Mouse (Mus musculus): ENCODE data around the gene Trim9.

The Trim9 gene

DNA sequence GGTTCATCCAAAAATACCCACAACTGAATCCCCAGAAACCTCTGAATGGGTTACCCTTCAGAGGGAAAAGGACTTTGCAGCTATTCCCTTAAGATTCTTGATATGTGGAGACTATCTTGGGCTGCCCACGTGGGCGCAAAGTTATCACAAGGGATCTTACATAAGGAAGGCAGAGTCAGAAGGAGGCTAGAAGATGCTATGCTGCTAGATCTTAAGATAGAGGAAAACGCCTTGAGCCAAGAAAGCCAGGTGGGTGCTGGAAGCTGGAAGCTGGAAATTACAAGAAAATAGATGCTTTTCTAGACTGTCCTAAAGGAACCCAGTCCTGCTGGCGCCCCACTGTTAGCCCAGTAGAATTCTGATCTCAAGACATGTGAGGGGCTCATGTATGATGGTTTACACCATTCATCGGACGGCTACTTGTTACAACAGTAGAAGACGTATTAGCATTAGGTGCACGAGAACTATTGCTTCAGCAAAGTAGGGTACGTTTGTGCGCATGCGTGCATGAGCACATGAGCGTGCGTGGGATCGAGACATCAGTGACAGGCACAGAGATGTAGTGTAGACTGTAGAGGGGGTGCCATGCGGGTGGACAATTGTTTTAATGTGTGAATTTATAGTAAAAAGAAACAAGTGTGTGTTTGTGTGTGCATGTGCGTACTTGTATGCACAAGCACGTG lies 85.0 kb downstream of the Trim9 start:
- DNase-seq (ENCODE audit: low spot score in 2 of 2) = no peak

DNA sequence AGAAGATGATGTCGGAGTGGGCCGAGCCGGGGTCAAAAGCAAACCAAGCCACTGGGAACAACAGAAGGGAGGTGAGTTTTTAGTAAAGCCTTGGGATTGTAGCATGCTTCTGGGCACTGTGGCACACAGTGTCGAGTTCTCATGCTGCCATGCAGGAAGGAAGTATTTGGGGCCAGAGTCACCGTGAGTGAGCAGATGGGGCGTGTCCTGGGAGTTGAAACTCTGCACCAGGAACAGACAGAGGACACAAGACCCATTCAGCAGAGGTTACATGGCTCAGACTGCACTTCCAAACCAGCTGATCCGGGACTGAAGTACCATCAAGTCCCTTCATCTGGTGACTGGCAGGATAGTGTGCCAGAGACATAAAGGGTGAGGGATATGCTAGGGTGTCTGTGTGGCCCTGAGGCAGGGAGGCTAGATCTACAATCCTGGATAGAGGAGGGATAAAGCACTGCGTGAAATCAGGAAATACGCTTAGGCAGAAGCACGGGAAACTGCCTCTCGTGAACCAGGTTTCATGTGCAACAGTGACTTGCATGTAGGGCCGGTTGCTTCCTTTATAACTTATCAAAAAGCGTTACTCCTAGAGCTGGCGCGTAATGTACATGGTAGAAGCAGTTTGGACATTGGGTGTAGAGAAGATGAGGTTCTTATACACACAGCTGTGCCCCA lies 96.1 kb downstream of the Trim9 start:
- DNase-seq (ENCODE audit: low spot score in 2 of 2) = no peak

DNA sequence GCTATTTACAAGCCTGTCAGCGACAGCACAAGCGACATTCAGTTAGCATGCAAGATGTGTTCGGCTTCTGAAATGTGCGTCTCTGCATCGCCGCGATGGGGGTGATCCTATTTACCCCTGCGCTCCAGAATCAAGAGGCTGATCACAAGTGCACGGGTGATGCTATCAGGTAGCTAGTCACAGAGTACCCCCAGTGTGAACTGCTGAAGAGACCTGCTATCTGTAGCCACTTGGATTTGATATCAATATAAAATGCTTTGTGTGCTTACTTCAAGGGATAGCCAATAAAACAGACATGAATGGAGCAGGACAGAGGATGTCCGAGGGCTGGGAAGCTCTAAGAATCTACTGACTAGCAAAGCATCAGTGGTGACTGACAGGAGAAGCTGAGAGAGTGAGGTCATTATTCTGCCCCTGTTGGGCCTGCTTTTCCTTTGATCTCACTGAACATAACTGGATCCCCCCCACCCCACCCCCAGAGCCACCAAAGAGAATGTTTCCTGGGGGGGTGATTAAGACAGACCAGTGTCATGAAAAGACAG lies 97.7 kb downstream of the Trim9 start:
- no peak for DNase-seq (ENCODE audit: low spot score in 2 of 2)

GRCm38 (mm10) chr12:70247683-70248474 lies 99.5 kb downstream of the Trim9 start:
- DNase-seq (ENCODE audit: low spot score in 2 of 2) = no peak

DNA sequence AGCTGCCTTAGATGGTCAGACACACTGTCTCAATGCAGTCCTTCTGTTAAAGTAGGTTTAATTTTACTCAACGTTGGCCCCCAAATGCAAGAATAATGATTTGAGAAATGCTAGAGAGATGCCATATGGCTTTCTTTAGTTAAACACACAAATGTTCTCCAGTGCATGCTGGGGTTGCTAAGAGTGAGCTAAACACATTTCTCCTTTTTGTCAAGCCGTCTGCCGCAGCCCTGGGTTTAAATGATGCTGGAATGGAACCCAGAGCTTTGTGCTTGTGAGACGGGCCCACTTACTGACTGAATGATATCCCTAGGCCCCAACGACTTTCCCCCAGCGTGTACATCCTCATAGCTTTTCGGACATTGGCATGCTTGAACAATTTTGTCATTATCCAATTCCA lies 104.9 kb downstream of the Trim9 start:
- no peak for DNase-seq (ENCODE audit: low spot score in 2 of 2)

DNA sequence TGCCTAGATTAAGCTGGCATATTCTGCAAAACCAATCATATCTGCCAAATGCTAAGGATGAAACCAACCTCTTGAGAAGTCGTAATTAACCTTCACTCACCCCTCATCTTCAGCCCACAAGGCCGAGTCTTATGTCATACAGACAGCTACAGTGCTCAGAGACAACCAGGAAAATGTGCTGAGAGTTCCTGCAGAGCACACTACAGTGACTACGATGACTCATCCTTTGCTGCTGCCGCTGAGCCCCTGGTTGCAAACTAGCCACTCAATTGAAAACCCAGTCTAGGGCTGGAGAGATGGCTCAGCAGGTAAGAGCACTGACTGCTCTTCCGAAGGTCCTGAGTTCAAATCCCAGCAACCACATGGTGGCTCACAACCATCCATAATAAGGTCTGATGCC lies 107.7 kb downstream of the Trim9 start:
- DNase-seq (ENCODE audit: low spot score in 2 of 2) = no peak

DNA sequence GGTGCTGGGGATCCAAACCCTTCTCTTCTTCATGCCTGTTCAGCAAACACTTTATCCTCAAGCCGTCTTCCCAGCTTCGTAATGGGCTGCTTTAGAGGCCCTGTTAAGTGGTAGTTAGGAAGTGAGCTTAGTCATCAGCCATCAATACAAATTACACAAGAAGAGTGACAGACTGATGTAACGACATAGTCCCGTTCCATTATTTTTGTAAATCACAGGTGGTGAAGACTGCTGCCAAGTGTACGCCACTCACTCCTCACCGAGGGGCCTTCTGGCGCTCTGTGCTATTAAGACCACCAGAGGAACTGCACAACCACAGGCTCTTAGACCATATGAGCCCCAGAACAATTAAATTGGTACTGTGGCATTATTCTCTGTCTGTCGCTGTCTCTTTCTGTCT lies 108.8 kb downstream of the Trim9 start:
- no peak for DNase-seq (ENCODE audit: low spot score in 2 of 2)

DNA sequence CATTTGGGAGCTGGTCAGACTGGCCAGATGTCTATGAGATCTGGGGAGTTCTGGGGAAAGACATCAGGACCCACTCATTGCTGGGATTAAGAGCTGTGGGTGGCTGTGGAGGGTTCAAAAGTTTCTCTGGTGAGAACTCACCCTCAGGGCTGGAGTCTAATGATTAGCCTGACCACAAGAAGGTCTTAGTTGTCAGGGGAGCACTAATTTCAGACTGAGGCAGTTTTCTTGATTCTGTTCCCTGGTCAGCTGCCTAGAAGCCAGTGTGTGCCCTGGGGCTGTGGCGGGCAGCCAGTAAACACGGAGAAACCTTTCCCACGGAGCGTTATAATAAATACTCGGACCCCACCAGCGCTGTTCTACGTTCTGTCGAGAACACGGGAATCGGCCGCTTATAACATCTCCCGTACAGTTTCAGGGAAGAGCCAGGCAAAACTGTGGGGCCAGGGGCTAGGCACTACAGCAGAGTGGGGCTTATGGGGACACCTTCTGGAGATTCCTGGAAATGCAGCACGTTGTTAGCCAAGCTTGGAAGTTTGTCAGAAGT lies 112.4 kb downstream of the Trim9 start:
- peak in 1 of 2 experiments; percentile 15 for DNase-seq (ENCODE audit: low spot score in 2 of 2)

DNA sequence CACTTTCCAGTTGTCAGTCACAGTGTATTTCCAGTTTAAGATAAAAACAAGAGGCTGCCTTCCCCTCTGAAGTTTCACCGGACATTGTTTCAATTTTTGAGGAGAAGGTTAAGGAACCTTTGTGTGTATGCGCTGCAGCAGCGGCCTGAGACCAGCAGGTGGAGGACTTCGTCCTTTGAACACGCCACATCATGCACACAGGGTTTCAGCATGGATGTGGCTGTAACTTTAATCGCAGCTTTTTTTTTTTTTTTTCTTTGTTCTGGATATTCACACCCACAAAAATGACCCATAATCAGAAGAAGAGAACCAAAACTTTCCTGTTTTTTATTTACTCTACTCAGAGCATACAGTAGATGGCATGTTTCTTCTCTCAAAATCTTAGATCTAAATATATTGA lies 113.0 kb downstream of the Trim9 start:
- no peak for DNase-seq (ENCODE audit: low spot score in 2 of 2)

- DNase-seq (ENCODE audit: low spot score in 2 of 2) = peak in 1 of 2 experiments; percentile 18
Observed at GRCm38 (mm10) chr12:70233637-70234315, 113.6 kb downstream of the Trim9 start.

GRCm38 (mm10) chr12:70232020-70232544 lies 115.3 kb downstream of the Trim9 start:
- DNase-seq (ENCODE audit: low spot score in 2 of 2) = no peak

DNA sequence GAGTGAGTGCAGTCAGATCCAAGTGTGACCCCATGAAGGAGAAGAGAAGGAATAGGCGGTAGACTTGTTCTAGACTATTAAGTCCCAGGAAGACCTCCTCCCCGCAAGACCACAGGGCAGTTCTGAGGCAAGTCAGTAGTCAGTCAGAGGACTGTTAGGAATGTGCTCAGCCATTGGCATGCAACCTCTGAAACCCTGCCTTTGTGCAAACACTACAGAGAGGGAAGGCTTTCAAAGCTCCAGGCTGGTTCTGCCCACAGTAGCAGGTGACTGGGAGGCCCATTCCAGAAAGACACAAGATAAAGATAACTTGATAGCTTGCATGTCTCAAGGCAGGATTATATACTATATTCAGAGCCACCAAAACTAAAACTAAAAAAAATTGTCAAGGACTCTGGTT lies 116.1 kb downstream of the Trim9 start, which contains the start of gene Pygl:
Gene Pygl (minus strand): TSS at position 195 of the 400 bp plus-strand sequence.
- no peak for DNase-seq (ENCODE audit: low spot score in 2 of 2)

DNA sequence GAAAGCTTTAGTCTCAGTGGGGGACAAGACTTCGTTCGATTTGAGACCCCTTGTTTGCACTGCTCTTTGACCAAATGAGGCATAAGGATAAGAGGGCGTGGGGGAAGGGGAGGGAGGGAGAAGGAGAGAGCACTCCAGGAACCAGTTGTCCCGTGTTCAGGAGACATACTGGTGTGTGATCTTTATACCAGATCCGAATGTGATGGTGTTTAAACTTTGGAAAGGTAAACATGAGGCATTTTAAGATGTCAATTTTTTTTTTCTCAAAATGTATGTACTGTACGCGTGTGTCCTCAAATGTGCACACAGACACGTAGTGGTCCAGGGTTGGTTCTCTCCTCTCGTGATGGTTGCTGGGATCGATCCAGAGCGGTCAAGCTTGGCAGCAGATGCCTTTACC lies 119.3 kb downstream of the Trim9 start:
- no peak for DNase-seq (ENCODE audit: low spot score in 2 of 2)

GRCm38 (mm10) chr12:70227121-70227932 lies 120.1 kb downstream of the Trim9 start:
- peak; percentile 64 to 72 for DNase-seq (ENCODE audit: low spot score in 2 of 2)

- DNase-seq (ENCODE audit: low spot score in 2 of 2) = no peak
Observed at GRCm38 (mm10) chr12:70226655-70227054, 120.8 kb downstream of the Trim9 start.

GRCm38 (mm10) chr12:70223331-70223730 lies 124.1 kb downstream of the Trim9 start:
- DNase-seq (ENCODE audit: low spot score in 2 of 2) = no peak

GRCm38 (mm10) chr12:70221425-70221824 lies 126.0 kb downstream of the Trim9 start:
- no peak for DNase-seq (ENCODE audit: low spot score in 2 of 2)

GRCm38 (mm10) chr12:70218795-70219540 lies 128.4 kb downstream of the Trim9 start:
- peak; percentile 17 to 37 for DNase-seq (ENCODE audit: low spot score in 2 of 2)

DNA sequence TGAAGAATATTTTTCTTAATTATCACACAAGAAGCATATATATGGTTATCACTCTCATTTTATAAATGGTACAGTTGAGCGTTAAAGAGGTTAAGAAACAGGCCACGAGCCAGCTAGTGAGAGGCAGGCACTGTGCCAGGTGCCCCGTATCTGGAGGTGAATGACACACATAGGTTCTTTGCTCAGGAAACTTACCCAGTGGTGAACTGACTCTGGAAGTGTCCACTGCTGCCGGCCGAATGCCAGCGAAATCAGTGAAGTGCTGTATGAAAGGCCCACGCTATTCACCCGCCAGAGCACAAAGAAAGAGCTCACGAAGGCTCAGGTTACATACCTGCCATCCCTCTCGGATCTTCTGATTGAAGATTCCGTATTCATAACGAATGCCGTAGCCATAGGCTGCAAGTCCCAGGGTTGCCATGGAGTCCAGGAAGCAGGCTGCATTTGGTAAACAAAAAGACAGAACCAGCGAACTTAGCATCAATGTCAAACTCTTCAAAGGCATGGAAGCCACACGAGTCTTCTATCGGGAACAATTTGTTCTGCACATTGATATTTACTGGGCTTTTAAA lies 131.1 kb downstream of the Trim9 start:
- no peak for DNase-seq (ENCODE audit: low spot score in 2 of 2)

Data from spleen, postnatal 36 days (tissue).